Mouse (Mus musculus): ENCODE results near the gene Pip4p1.
"Not testable (repeated sequence)": the region's sequence is repeated elsewhere in the genome, so short reads cannot be mapped to it uniquely, and the experiment has no call there.

Gene Pip4p1

DNA sequence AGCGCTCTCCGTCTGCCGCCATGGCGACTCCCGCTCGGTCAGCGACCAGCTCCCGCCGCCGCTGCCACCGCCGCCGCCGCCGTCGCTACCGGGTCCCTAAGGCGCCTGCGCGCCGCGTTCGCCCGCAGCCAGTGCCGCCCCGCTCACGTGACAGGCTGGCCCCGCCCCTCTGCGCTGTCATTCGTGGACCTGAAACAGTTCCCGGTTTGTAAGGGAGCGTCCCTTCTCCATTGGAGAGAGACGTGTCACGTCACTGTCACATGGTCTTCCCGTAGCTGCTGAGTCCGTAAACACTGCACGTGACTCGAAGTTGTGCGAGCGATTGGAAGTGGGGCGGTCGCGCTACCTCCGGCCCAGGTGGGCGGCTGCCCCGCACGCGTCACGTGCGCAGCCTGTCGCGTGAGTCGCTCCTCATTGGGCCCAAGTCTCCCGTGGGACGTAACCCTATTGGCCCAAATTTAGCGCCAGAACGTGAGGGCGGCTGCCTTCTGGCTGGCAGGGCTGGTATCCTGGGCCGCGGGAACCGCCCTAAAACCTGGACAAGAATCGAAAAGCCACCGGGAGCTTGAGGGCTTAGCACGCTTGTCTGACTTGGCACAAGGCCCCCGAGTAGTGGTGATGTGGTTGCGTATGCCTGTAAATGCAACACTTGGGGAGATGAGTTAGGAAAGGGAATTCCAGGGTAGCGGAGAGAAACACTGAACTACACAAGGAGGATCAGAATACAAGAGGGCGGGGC lies at the start of gene Pip4p1, which contains the start of gene Pnp:
TSS of gene Pip4p1 (minus strand) at position 103 of the 739 bp plus-strand sequence.
TSS of gene Pnp (plus strand) at position 329 of the 739 bp plus-strand sequence.
- DNase-seq: peak; percentile 99

GRCm38 (mm10) chr14:50979631-50980030 lies 49.0 kb upstream of the Pip4p1 start:
- no peak for DNase-seq

DNA sequence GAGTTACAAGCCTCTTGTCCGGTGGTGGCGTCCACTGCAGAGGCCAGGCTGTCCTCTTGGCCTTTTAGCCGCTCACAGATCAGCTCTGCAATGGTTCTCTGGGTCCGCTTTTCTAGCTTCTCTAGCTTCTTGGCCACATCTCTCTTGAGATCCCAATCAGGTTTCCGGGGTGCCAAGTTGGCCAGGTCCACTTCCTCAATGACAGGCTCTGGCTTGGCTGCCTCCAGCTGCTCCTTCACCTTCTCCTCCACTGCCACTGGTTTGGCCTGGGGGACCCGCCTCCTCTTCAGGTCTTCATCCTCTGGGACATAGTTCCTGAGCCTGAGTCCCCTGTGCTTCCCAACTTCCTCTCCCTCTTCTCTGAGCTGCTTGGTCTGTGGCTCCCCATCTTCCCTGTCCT lies 47.8 kb upstream of the Pip4p1 start:
- not testable (repeated sequence) for DNase-seq

- no peak for DNase-seq
These were observed 46.0 kb upstream of the Pip4p1 start for GRCm38 (mm10) chr14:50976674-50977073.

- no peak for DNase-seq
These were observed 44.3 kb upstream of the Pip4p1 start for GRCm38 (mm10) chr14:50975001-50975400.

- no peak for DNase-seq
These were observed 43.0 kb upstream of the Pip4p1 start for GRCm38 (mm10) chr14:50973700-50974099.

DNA sequence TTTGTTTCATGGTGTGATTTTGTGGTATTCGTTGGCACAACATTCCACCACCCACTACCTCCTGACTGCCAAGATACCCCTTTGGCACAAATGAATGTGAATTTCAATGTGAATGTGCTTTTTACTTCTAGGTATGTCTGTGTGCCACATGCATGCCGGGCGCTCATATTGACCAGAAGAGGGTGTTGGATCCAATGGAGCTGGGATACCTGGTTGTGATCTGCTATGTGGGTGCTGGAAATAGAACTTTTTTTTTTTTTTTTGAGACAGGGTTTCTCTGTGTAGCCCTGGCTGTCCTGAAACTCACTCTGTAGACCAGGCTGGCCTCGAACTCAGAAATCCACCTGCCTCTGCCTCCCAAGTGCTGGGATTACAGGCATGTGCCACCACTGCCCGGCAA lies 42.4 kb upstream of the Pip4p1 start:
- not testable (repeated sequence) for DNase-seq

DNA sequence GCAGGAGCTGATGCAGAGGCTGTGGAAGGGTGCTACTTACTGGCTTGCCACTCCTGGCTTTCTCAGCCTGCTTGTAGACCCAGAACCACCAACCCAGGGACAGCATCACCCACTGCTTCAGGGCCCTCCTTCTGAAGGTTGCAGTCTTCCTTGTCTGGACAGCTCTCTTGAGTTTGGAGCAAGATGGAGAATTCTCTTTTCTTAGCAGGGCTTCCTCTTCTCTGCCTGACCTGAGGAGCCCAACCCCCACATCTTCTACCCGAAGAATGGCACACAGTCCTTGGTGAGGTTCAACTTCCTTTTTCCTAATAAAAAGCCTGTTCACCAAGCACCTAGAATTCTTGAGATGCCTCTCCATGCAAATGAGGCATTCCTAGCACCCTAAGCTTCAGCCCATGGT lies 40.2 kb upstream of the Pip4p1 start:
- no peak for DNase-seq

- peak; percentile 38 for DNase-seq
These were observed 39.2 kb upstream of the Pip4p1 start for GRCm38 (mm10) chr14:50969558-50970544.

GRCm38 (mm10) chr14:50969041-50969440 lies 38.4 kb upstream of the Pip4p1 start:
- no peak for DNase-seq

DNA sequence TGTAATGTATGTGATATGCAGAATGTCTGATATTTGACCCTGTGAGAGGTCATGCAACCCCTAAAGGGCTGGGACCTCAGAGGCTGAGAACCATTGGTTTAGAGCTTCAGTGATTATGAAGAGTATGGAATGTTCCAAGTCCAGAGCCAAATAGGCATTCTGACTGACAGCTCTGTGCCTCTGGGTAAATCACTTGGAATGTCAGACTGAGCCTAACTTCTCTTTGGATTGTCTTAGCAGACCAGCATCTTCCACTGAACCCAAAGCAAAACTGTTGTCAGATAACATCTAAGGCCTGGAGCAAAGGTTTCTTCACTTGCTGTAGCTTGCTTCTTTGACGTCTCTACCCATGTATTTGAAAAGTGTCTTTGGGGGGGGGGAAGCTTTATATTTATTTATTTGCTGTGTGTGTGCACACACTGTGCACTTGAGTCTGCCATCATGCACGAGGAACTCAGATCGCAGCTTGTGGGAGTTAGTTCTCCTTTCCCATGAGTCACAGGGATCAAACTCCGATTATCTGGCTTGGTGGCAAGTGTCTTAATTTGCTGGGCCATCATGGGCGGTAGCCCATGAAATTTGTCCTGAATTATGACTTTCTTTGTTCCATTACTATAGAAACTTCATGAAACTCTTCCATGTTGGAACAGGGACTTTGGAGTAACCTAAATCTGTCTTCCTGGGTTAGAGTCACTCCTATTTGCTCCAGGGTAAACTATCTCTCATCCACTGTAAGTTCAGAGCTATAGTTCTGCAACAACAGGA lies 37.7 kb upstream of the Pip4p1 start:
- DNase-seq: no peak

DNA sequence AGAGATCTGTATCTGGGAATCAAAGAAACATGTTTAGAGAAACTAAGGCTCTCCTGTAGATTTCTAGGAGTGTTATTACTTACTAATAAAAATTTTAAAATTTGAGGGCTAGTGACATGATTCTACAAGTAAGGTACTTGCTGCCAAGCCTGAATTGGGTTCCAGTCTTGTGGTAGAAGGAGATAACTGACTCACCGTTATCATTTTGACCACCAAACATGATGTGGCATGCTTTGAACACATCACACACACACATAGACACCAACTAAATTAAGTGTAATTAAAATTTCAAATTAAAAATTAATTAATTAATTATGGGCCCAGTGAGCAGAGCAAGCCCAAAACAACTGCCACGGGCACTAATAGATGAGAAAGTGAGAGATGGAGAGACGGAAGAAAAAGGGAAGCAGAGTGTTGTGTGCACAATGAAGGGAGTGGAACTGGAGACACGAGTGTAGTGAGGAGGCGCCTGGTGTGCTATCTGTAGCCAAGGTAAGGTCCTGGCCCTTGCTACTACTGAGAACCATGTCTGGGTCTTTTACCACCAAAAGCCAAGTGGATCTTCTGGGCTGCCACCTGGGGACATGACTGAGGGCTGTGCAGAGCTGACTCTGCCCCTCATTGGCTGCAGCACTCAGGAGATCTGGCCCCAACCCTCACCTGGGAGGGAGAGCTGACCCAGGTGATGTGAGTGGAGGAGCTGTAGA lies 27.8 kb upstream of the Pip4p1 start:
- DNase-seq: not testable (repeated sequence)

DNA sequence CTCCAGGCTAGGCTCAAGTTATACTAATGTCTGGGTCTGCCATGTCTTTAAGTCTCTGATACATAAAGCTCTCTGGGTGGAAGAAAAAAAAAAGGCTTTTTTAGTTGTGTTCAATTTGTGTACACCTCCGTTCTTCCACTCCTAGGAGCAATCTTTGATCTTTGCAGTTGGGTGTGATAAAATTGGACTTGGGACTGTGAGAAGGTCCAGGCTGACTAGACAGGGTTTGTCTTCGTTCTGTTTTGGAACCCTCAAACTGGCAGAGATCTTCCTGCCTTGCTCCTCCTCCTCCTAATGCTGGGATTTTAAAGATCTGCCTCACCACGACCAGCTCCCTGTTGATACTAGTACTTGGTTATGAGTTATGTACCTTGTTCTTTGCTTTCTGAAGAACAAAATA lies 26.5 kb upstream of the Pip4p1 start:
- not testable (repeated sequence) for DNase-seq

GRCm38 (mm10) chr14:50956724-50957123 lies 26.1 kb upstream of the Pip4p1 start:
- not testable (repeated sequence) for DNase-seq

GRCm38 (mm10) chr14:50955942-50956508 lies 25.4 kb upstream of the Pip4p1 start, which contains the start of gene Pnp2:
Gene Pnp2 (plus strand): TSS chr14:50955992.
- peak; percentile 37 for DNase-seq

- no peak for DNase-seq
These were observed 24.8 kb upstream of the Pip4p1 start for GRCm38 (mm10) chr14:50955487-50955886.

- not testable (repeated sequence) for DNase-seq
These were observed 14.9 kb upstream of the Pip4p1 start for GRCm38 (mm10) chr14:50945526-50945925.

GRCm38 (mm10) chr14:50945081-50945480 lies 14.4 kb upstream of the Pip4p1 start:
- not testable (repeated sequence) for DNase-seq

DNA sequence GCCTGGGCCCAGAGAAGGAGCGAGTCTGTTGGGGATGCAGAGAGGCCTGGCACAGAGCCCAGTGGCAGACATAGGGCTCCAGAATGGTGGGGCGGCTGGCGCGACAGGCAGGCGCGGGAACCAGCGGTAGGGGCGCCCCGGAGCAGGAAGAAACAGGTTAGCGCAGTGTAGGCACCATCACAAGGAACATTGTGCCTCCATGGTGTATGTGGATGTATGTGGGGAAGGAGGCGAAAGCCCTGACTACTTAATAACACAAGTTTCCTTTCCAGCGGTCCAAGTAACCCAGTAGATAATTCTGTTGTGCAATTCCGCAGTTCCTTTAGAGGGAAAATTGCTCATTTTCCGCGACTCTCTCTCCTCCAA lies 14.0 kb upstream of the Pip4p1 start:
- DNase-seq: not testable (repeated sequence)

- DNase-seq: peak; percentile 84
These were observed 13.4 kb upstream of the Pip4p1 start, which contains the start of gene Gm49342 for GRCm38 (mm10) chr14:50943932-50944667. Gene Gm49342 (plus strand): TSS chr14:50944517.

- DNase-seq: no peak
These were observed 8.3 kb upstream of the Pip4p1 start for GRCm38 (mm10) chr14:50938940-50939339.

Measured in right cerebral cortex, postnatal 25 days (tissue).